Mouse (Mus musculus) olfactory bulb, adult 2 months (tissue): ENCODE measurements at regions not wholly inside any gene's neighbourhood (a gene's known extent, or its start where the extent isn't known, plus 50 kb on each side); places are given as distances from the start of the nearest gene placed in this dataset.

Source experiments
- CTCF ChIP-seq: fragments of 200-500 bp; IDR thresholded peaks from 2 replicates; pipeline ENCODE4 v1.5.1; 2012; ENCODE audit warnings: low read depth, mild to moderate bottlenecking, low read length, moderate library complexity; ENCODE audit not compliant: insufficient read depth
- POLR2A ChIP-seq: fragments of 200-500 bp; IDR thresholded peaks from 2 replicates; pipeline ENCODE4 v1.6.1; 2012; ENCODE audit warnings: mild to moderate bottlenecking, low read depth, low read length, moderate library complexity; ENCODE audit not compliant: insufficient read depth

DNA sequence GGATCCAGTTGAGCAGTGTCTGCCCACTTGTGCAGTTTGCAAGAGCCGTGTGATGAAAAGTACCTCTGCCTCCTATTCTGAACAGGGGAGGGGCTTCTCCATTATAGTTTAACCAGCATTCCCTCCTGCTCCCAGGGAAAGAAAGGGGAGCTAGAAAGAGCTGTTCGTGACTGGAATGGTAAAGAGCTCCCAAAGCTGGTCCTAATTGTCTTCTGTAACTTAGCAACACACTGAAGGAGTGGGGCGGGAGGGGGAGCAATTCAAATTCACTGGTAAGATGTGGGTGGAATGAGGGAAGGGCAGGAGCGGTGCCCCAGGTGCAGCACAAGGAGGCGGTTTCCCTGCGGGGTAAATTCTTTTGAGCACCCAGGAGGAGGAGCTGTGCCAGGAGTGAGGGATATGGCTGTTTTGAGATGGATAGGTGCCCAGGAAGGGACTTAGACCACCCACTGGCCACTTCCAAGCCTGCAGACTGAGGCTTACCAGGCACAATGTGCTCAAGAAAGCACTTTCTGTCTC lies 79.5 kb upstream of the Spata13 start:
- TF ChIP-seq CTCF (no peak), POLR2A (no peak)
